Mouse (Mus musculus): ENCODE results near the gene Tomm22. TPM values are rescaled to one million over a fixed set of nuclear protein-coding genes. Genes with fewer than 3 reads are reported as not detected.
"Not testable (repeated sequence)": the region's sequence is repeated elsewhere in the genome, so short reads cannot be mapped to it uniquely, and the experiment has no call there.

Tomm22 gene
- polyA plus RNA-seq, 1 experiment from 2014 or later: 116 TPM

GRCm38 (mm10) chr15:79658531-79659375, 11.9 kb upstream of the Tomm22 start, which contains the start of the genes Fam227a and Cby1:
Fam227a (minus strand) TSS chr15:79658956.
Cby1 (plus strand) TSS chr15:79659199.
- Histone ChIP-seq H3K9ac (ENCODE audit: low read depth, low read length) (peak within 1 kb of the TSS; percentile 83), H3K9me3 (replicated peaks; ENCODE audit: control insufficient read depth, low read length) (no peaks in the 10 kb centered on the region), H3K36me3 (ENCODE audit: control insufficient read depth, insufficient read depth) (no peaks in the 10 kb centered on the region), H3K4me1 (ENCODE audit: control insufficient read depth, low read depth, low read length) (peaks cover 12% of the 10 kb centered on the region), H3K4me3 (ENCODE audit: low read depth, low read length) (peak within 1 kb of the TSS; percentile 71), H3K27ac (ENCODE audit: low read length) (peak within 1 kb of the TSS; percentile 67), H3K27me3 (ENCODE audit: control insufficient read depth, insufficient read depth, low read depth, low read length) (no peaks in the 10 kb centered on the region), H3K4me2 (ENCODE audit: low read depth, low read length) (peak within 1 kb of the TSS; percentile 86)
- ATAC-seq (ENCODE audit: low read depth): peak; percentile 90
- WGBS (ENCODE audit: insufficient replicate concordance): under 1% methylated on average over 55 of the region's 55 CpGs

- no peak for ATAC-seq (ENCODE audit: low read depth)
- no peak overlapping the region for H3K9ac ChIP-seq (ENCODE audit: low read depth, low read length)
- no peaks in the 10 kb centered on the region for H3K27me3 ChIP-seq (ENCODE audit: control insufficient read depth, insufficient read depth, low read depth, low read length)
These were observed 8.8 kb upstream of the Tomm22 start for GRCm38 (mm10) chr15:79661852-79662251.

DNA sequence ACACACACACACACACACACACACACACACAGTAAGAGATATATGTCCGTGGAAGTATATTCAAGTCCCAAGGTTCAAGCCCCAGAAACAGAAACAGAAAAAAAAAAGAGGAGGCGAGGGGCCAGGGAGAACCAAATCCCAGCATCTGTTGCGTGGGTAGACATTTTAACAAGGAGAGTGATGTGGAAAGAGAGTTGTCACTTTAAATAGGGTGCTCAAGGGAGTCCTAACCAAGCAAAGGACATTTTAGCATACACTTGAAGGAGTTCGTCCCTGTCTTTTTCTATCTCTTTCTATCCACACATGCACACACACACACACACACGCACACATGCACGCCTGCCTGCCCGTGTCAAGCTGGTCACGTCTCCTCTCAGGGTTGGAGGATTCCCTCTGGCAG, 6.0 kb upstream of the Tomm22 start:
- ATAC-seq (ENCODE audit: low read depth): no peak
- H3K36me3 ChIP-seq (ENCODE audit: control insufficient read depth, insufficient read depth): no peaks in the 10 kb centered on the region
- 76% methylated on average over 8 of the region's 8 CpGs for WGBS (ENCODE audit: insufficient replicate concordance)
- H3K4me3 ChIP-seq (ENCODE audit: low read depth, low read length): no peak overlapping the region
- H3K9me3 ChIP-seq (replicated peaks; ENCODE audit: control insufficient read depth, low read length): no peaks in the 10 kb centered on the region
- no peak overlapping the region for H3K27ac ChIP-seq (ENCODE audit: low read length)
- no peak overlapping the region for H3K4me2 ChIP-seq (ENCODE audit: low read depth, low read length)
- H3K9ac ChIP-seq (ENCODE audit: low read depth, low read length): no peak overlapping the region
- no peaks in the 10 kb centered on the region for H3K27me3 ChIP-seq (ENCODE audit: control insufficient read depth, insufficient read depth, low read depth, low read length)
- H3K4me1 ChIP-seq (ENCODE audit: control insufficient read depth, low read depth, low read length): peaks cover 4% of the 10 kb centered on the region

More at GRCm38 (mm10) chr15:79661852-79662251, 8.8 kb upstream of the Tomm22 start:
- H3K4me2 ChIP-seq (ENCODE audit: low read depth, low read length): no peak overlapping the region
- H3K4me3 ChIP-seq (ENCODE audit: low read depth, low read length): no peak overlapping the region
- no peak overlapping the region for H3K27ac ChIP-seq (ENCODE audit: low read length)
- H3K4me1 ChIP-seq (ENCODE audit: control insufficient read depth, low read depth, low read length): peaks cover 12% of the 10 kb centered on the region
- H3K36me3 ChIP-seq (ENCODE audit: control insufficient read depth, insufficient read depth): no peaks in the 10 kb centered on the region
- no peaks in the 10 kb centered on the region for H3K9me3 ChIP-seq (replicated peaks; ENCODE audit: control insufficient read depth, low read length)
- WGBS (ENCODE audit: insufficient replicate concordance): 68% methylated on average over 4 of the region's 4 CpGs

- Histone ChIP-seq H3K9ac (ENCODE audit: low read depth, low read length) (no peak overlapping the region), H3K4me2 (ENCODE audit: low read depth, low read length) (no peak overlapping the region), H3K4me1 (ENCODE audit: control insufficient read depth, low read depth, low read length) (peaks cover 13% of the 10 kb centered on the region), H3K27me3 (ENCODE audit: control insufficient read depth, insufficient read depth, low read depth, low read length) (no peaks in the 10 kb centered on the region), H3K27ac (ENCODE audit: low read length) (0 out of 2 replicates have a peak overlapping the region, but pooled peaks have one; percentile 12), H3K9me3 (replicated peaks; ENCODE audit: control insufficient read depth, low read length) (no peaks in the 10 kb centered on the region), H3K36me3 (ENCODE audit: control insufficient read depth, insufficient read depth) (peaks cover 10% of the 10 kb centered on the region), H3K4me3 (ENCODE audit: low read depth, low read length) (no peak overlapping the region)
- 68% methylated on average over 10 of the region's 10 CpGs for WGBS (ENCODE audit: insufficient replicate concordance)
- ATAC-seq (ENCODE audit: low read depth): no peak
These were observed 1.5 kb upstream of the Tomm22 start for GRCm38 (mm10) chr15:79669195-79669594.

GRCm38 (mm10) chr15:79670972-79671299, 275 bp downstream of the Tomm22 start:
- peak overlapping the region; percentile 71 for H3K4me2 ChIP-seq (ENCODE audit: low read depth, low read length)
- peak overlapping the region; percentile 74 for H3K4me3 ChIP-seq (ENCODE audit: low read depth, low read length)
- WGBS (ENCODE audit: insufficient replicate concordance): under 1% methylated on average over 34 of the region's 37 CpGs
- no peaks in the 10 kb centered on the region for H3K9me3 ChIP-seq (replicated peaks; ENCODE audit: control insufficient read depth, low read length)
- peak overlapping the region; percentile 54 for H3K27ac ChIP-seq (ENCODE audit: low read length)
- peak; percentile 63 for ATAC-seq (ENCODE audit: low read depth)
- H3K4me1 ChIP-seq (ENCODE audit: control insufficient read depth, low read depth, low read length): peaks cover 13% of the 10 kb centered on the region
- H3K27me3 ChIP-seq (ENCODE audit: control insufficient read depth, insufficient read depth, low read depth, low read length): no peaks in the 10 kb centered on the region
- H3K36me3 ChIP-seq (ENCODE audit: control insufficient read depth, insufficient read depth): peaks cover 24% of the 10 kb centered on the region
- peak overlapping the region; percentile 79 for H3K9ac ChIP-seq (ENCODE audit: low read depth, low read length)

GRCm38 (mm10) chr15:79671828-79672348, 1.2 kb downstream of the Tomm22 start:
- H3K27me3 ChIP-seq (ENCODE audit: control insufficient read depth, insufficient read depth, low read depth, low read length); H3K9me3 ChIP-seq (replicated peaks; ENCODE audit: control insufficient read depth, low read length); H3K27ac ChIP-seq (ENCODE audit: low read length); ATAC-seq (ENCODE audit: low read depth): not testable (repeated sequence)
- Histone ChIP-seq H3K9ac (ENCODE audit: low read depth, low read length) (peak overlapping the region; percentile 18; the same call in 1 of the 2 replicates), H3K36me3 (ENCODE audit: control insufficient read depth, insufficient read depth) (peaks cover 33% of the 10 kb centered on the region), H3K4me2 (ENCODE audit: low read depth, low read length) (peak overlapping the region; percentile 71), H3K4me3 (ENCODE audit: low read depth, low read length) (peak overlapping the region; percentile 74), H3K4me1 (ENCODE audit: control insufficient read depth, low read depth, low read length) (peaks cover 13% of the 10 kb centered on the region)
- 73% methylated on average over 11 of the region's 11 CpGs for WGBS (ENCODE audit: insufficient replicate concordance)

GRCm38 (mm10) chr15:79677936-79678335, 7.3 kb downstream of the Tomm22 start:
- H3K27me3 ChIP-seq (ENCODE audit: control insufficient read depth, insufficient read depth, low read depth, low read length): no peaks in the 10 kb centered on the region
- peak; percentile 34; the same call in 1 of the 2 replicates for ATAC-seq (ENCODE audit: low read depth)
- 76% methylated on average over 2 of the region's 2 CpGs for WGBS (ENCODE audit: insufficient replicate concordance)
- H3K9me3 ChIP-seq (replicated peaks; ENCODE audit: control insufficient read depth, low read length): no peaks in the 10 kb centered on the region
- H3K9ac ChIP-seq (ENCODE audit: low read depth, low read length): no peak overlapping the region; the same call in 1 of the 2 replicates
- peaks cover 35% of the 10 kb centered on the region for H3K36me3 ChIP-seq (ENCODE audit: control insufficient read depth, insufficient read depth)
- no peak overlapping the region for H3K4me3 ChIP-seq (ENCODE audit: low read depth, low read length)
- H3K4me1 ChIP-seq (ENCODE audit: control insufficient read depth, low read depth, low read length): peaks cover 28% of the 10 kb centered on the region
- H3K4me2 ChIP-seq (ENCODE audit: low read depth, low read length): no peak overlapping the region
- no peak overlapping the region; the same call in 1 of the 2 replicates for H3K27ac ChIP-seq (ENCODE audit: low read length)

DNA sequence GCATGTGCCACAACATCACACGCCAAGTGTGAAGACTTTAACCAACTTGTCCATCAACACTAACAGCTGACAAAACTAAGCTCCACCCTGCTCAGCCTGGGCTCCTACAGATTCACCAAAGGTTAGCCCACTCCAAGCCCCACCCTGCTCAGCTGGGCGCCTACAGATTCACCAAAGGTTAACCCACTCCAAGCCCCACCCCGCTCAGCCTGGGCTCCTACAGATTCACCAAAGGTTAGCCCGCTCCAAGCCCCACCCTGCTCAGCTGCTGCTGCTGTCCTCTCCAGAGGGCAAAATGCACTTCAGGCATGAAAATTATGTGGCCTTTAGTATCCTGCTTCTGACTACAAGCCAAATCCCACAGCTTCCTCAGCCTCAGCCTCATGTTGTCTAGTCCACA, 11.3 kb downstream of the Tomm22 start:
- 0 out of 2 replicates have a peak overlapping the region, but pooled peaks have one; percentile 89 for H3K4me2 ChIP-seq (ENCODE audit: low read depth, low read length)
- no peak overlapping the region for H3K9ac ChIP-seq (ENCODE audit: low read depth, low read length)
- peak; percentile 55 for ATAC-seq (ENCODE audit: low read depth)
- WGBS (ENCODE audit: insufficient replicate concordance): 61% methylated on average over 4 of the region's 4 CpGs
- no peak overlapping the region for H3K4me3 ChIP-seq (ENCODE audit: low read depth, low read length)
- no peaks in the 10 kb centered on the region for H3K27me3 ChIP-seq (ENCODE audit: control insufficient read depth, insufficient read depth, low read depth, low read length)
- H3K9me3 ChIP-seq (replicated peaks; ENCODE audit: control insufficient read depth, low read length): no peaks in the 10 kb centered on the region
- H3K4me1 ChIP-seq (ENCODE audit: control insufficient read depth, low read depth, low read length): peaks cover 63% of the 10 kb centered on the region
- H3K36me3 ChIP-seq (ENCODE audit: control insufficient read depth, insufficient read depth): peaks cover 2% of the 10 kb centered on the region; the same call in 1 of the 2 replicates
- H3K27ac ChIP-seq (ENCODE audit: low read length): peak overlapping the region; percentile 99

DNA sequence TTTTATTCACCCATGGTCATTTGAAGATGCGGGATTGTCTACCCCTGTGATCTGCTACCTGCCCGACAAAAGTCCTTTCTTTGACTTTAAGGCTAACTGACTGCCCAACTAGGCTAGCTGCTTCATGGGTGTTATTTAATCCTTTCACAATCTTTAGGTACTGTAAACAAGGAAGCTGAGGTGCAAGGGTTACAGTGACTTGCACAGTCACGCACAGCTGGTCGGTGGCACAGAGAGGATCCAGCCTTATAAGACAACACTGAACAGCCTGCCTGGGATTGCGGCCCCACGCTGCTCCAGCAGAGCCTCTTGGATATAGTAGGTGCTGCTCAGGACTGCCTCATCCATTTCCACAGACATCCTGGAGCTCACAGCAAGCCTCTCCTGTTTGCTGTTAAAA, 12.5 kb downstream of the Tomm22 start:
- peak overlapping the region; percentile 89 for H3K4me2 ChIP-seq (ENCODE audit: low read depth, low read length)
- ATAC-seq (ENCODE audit: low read depth): peak; percentile 14
- 56% methylated on average over 6 of the region's 6 CpGs for WGBS (ENCODE audit: insufficient replicate concordance)
- no peaks in the 10 kb centered on the region for H3K27me3 ChIP-seq (ENCODE audit: control insufficient read depth, insufficient read depth, low read depth, low read length)
- no peaks in the 10 kb centered on the region for H3K9me3 ChIP-seq (replicated peaks; ENCODE audit: control insufficient read depth, low read length)
- H3K36me3 ChIP-seq (ENCODE audit: control insufficient read depth, insufficient read depth): no peaks in the 10 kb centered on the region
- H3K9ac ChIP-seq (ENCODE audit: low read depth, low read length): peak overlapping the region; percentile 40
- peak overlapping the region; percentile 92 for H3K4me3 ChIP-seq (ENCODE audit: low read depth, low read length)
- H3K27ac ChIP-seq (ENCODE audit: low read length): peak overlapping the region; percentile 99
- H3K4me1 ChIP-seq (ENCODE audit: control insufficient read depth, low read depth, low read length): peaks cover 62% of the 10 kb centered on the region

Data from liver, embryonic 16.5 days (tissue).